Mouse (Mus musculus): ENCODE measurements around the gene Vmn1r60. TPM values are rescaled to one million over a fixed set of nuclear protein-coding genes. Genes with fewer than 3 reads are reported as not detected.

The Vmn1r60 gene
- not detected in 2 replicates for polyA plus RNA-seq (2015; fragmentation: Nextera tagmentation; extraction: Ambion mirVana)

GRCm38 (mm10) chr7:5547217-5547616 lies at the start of gene Vmn1r60:
Gene Vmn1r60 (minus strand): TSS chr7:5547317.

DNA sequence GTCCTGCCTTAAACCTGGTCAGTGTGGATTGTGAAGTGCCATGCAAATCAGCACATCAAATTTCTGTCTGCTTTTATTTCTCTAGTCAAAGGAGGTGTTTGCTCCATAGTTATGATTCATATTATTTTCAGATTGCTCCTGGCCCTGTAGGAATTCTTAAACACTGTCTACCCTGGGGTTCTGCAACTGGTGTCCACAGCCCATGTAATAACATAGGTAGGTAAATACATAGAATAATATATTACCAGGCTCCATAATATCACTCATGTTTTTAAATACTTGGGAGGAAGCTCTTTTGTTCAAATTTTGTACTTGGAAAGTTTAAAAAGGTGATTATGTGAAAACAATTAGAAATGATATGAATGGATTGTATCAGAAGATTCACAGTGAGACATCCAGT lies 53.3 kb downstream of the Vmn1r60 start, which contains the start of gene Vmn2r28:
TSS of gene Vmn2r28 (minus strand) at position 101 of the 400 bp plus-strand sequence.

Other genes with a start within 250 kb of the Vmn1r60 start
- gene Gm5065, start 196.8 kb downstream of the Vmn1r60 start, polyA plus RNA-seq (2015; fragmentation: Nextera tagmentation; extraction: Ambion mirVana), result not detected in 2 replicates
- gene Nlrp2, start 196.3 kb downstream of the Vmn1r60 start, polyA plus RNA-seq (2015; fragmentation: Nextera tagmentation; extraction: Ambion mirVana), result not detected in 2 replicates
- not detected in 2 replicates for gene Vmn1r58, start 133.9 kb downstream of the Vmn1r60 start, polyA plus RNA-seq (2015; fragmentation: Nextera tagmentation; extraction: Ambion mirVana)
- gene Vmn1r59, start 90.5 kb downstream of the Vmn1r60 start, polyA plus RNA-seq (2015; fragmentation: Nextera tagmentation; extraction: Ambion mirVana), result not detected in 2 replicates
- not detected in 2 replicates for gene Vmn2r28, start 53.4 kb downstream of the Vmn1r60 start, polyA plus RNA-seq (2015; fragmentation: Nextera tagmentation; extraction: Ambion mirVana)
- not detected in 2 replicates for gene Vmn1r61, start 66.0 kb upstream of the Vmn1r60 start, polyA plus RNA-seq (2015; fragmentation: Nextera tagmentation; extraction: Ambion mirVana)
- not detected in 2 replicates for gene Vmn1r62, start 126.3 kb upstream of the Vmn1r60 start, polyA plus RNA-seq (2015; fragmentation: Nextera tagmentation; extraction: Ambion mirVana)

Data from skeletal muscle tissue, postnatal 0 days (tissue).